Mouse (Mus musculus) embryonic facial prominence, embryonic 15.5 days (tissue): Measurements from ENCODE around the gene Narf. TPM values are rescaled to one million over a fixed set of nuclear protein-coding genes. Genes with fewer than 3 reads are reported as not detected.

ENCODE experiments used
- ATAC-seq: fragments of 200-750 bp; cut with Nextera tagmentation; 2 replicates; pipeline ENCODE4 v1.8.0; 2017; ENCODE audit warnings: low read depth, moderate TSS enrichment; ENCODE audit not compliant: insufficient number of reproducible peaks, low FRiP score, low TSS enrichment
- H3K27ac ChIP-seq: fragments of 300-500 bp; sonication (generic); replicated peaks from 2 replicates; pipeline ENCODE4 v1.5.1; 2015; ENCODE audit warnings: mild to moderate bottlenecking, inconsistent platforms
- H3K27me3 ChIP-seq: fragments of 300-500 bp; sonication (generic); 2 replicates; pipeline ENCODE4 v1.6.1; 2015; ENCODE audit warnings: inconsistent platforms
- H3K36me3 ChIP-seq: fragments of 300-500 bp; sonication (generic); 2 replicates; pipeline ENCODE4 v1.6.1; 2015; ENCODE audit warnings: mild to moderate bottlenecking, inconsistent platforms
- H3K4me1 ChIP-seq: fragments of 300-500 bp; sonication (generic); 2 replicates; pipeline ENCODE4 v1.6.1; 2015; ENCODE audit warnings: inconsistent platforms
- H3K4me2 ChIP-seq: fragments of 300-500 bp; sonication (generic); replicated peaks from 2 replicates; pipeline ENCODE4 v1.6.1; 2015; ENCODE audit warnings: mild to moderate bottlenecking, inconsistent platforms
- H3K4me3 ChIP-seq: fragments of 300-500 bp; sonication (generic); replicated peaks from 2 replicates; pipeline ENCODE4 v1.5.1; 2015; ENCODE audit warnings: mild to moderate bottlenecking, inconsistent platforms
- H3K9ac ChIP-seq: fragments of 300-500 bp; sonication (generic); 2 replicates; pipeline ENCODE4 v1.6.1; 2015; ENCODE audit warnings: inconsistent platforms
- H3K9me3 ChIP-seq: fragments of 300-500 bp; sonication (generic); replicated peaks from 2 replicates; pipeline ENCODE4 v1.6.1; 2016; ENCODE audit warnings: inconsistent platforms
- WGBS: fragments of 180-500 bp; shearing (Covaris S2); methylation state at CpG from one replicate; pipeline ENCODE4 v1.1.7; 2015; 5-methylcytosine and 5-hydroxymethylcytosine counted together
- polyA plus RNA-seq: library from polyadenylated mRNA; unstranded; fragments of >200 nt; fragmentation: Nextera tagmentation; extraction: Ambion mirVana; gene quantifications from 2 replicates; pipeline ENCODE4 v1.2.1, GENCODE M21; 2015

Gene Narf
- polyA plus RNA-seq, 1 experiment from 2014 or later: 53.8 TPM

- Histone ChIP-seq H3K4me1 (no peaks in the 10 kb centered on the region), H3K36me3 (peaks cover 68% of the 10 kb centered on the region), H3K27ac (no peak overlapping the region), H3K9me3 (no peaks in the 10 kb centered on the region), H3K9ac (no peak overlapping the region), H3K27me3 (no peaks in the 10 kb centered on the region), H3K4me2 (no peak overlapping the region), H3K4me3 (no peak overlapping the region)
- ATAC-seq: no peak
- WGBS: 95% methylated on average over 5 of the region's 5 CpGs
Observed at GRCm38 (mm10) chr11:121294771-121295170, 57.7 kb downstream of the Narf start.

GRCm38 (mm10) chr11:121298493-121298892 lies 61.4 kb downstream of the Narf start:
- Histone ChIP-seq H3K4me2 (no peak overlapping the region), H3K36me3 (peaks cover 73% of the 10 kb centered on the region), H3K4me3 (no peak overlapping the region), H3K9ac (no peak overlapping the region), H3K4me1 (no peaks in the 10 kb centered on the region), H3K27me3 (no peaks in the 10 kb centered on the region), H3K27ac (no peak overlapping the region), H3K9me3 (no peaks in the 10 kb centered on the region)
- WGBS: 84% methylated on average over 8 of the region's 8 CpGs
- ATAC-seq: no peak; the same call in 1 of the 2 replicates

- Histone ChIP-seq H3K4me1 (no peaks in the 10 kb centered on the region), H3K4me2 (no peak overlapping the region), H3K27ac (no peak overlapping the region), H3K4me3 (no peak overlapping the region), H3K27me3 (no peaks in the 10 kb centered on the region), H3K36me3 (peaks cover 84% of the 10 kb centered on the region), H3K9ac (no peak overlapping the region), H3K9me3 (no peaks in the 10 kb centered on the region)
- 93% methylated on average over 9 of the region's 9 CpGs for WGBS
- ATAC-seq: no peak
Observed at GRCm38 (mm10) chr11:121300265-121300664, 63.2 kb downstream of the Narf start.

- no peak overlapping the region for H3K9ac ChIP-seq
- no peaks in the 10 kb centered on the region for H3K4me1 ChIP-seq
- H3K27ac ChIP-seq: no peak overlapping the region
- 94% methylated on average over 6 of the region's 6 CpGs for WGBS
- H3K27me3 ChIP-seq: no peaks in the 10 kb centered on the region
- no peak overlapping the region for H3K4me2 ChIP-seq
- H3K36me3 ChIP-seq: peaks cover 84% of the 10 kb centered on the region
- ATAC-seq: no peak
- H3K4me3 ChIP-seq: no peak overlapping the region
- H3K9me3 ChIP-seq: 0 out of 2 replicates have a peak, but pooled peaks cover 4% of the 10 kb centered on the region
Observed at GRCm38 (mm10) chr11:121305371-121305770, 68.3 kb downstream of the Narf start.

Other genes starting within 250 kb of the Narf start
- gene Csnk1d, start 245.9 kb upstream of the Narf start, polyA plus RNA-seq: 123 and 125 TPM in 2 replicates
- 0.46 and 1.1 TPM in 2 replicates for gene Cd7, start 197.8 kb upstream of the Narf start, polyA plus RNA-seq
- 1.2 and 1.3 TPM in 2 replicates for gene Sectm1b, start 173.7 kb upstream of the Narf start, polyA plus RNA-seq
- 0.83 and 1.1 TPM in 2 replicates for gene Sectm1a, start 156.0 kb upstream of the Narf start, polyA plus RNA-seq
- not detected in 2 replicates for gene Tex19.2, start 118.6 kb upstream of the Narf start, polyA plus RNA-seq
- gene Tex19.1, start 91.1 kb upstream of the Narf start, polyA plus RNA-seq: 0.15 TPM in 1 of 2 replicates, not detected in the other
- 0.71 and 0.72 TPM in 2 replicates for gene Uts2r, start 77.0 kb upstream of the Narf start, polyA plus RNA-seq
- gene Hexdc, start 32.8 kb upstream of the Narf start, polyA plus RNA-seq: 10.0 and 12.2 TPM in 2 replicates
- 20.8 and 21.9 TPM in 2 replicates for gene Ogfod3, start 32.5 kb upstream of the Narf start, polyA plus RNA-seq
- 43.2 and 44.8 TPM in 2 replicates for gene Cybc1, start 7.9 kb upstream of the Narf start, polyA plus RNA-seq
- 8.0 and 8.9 TPM in 2 replicates for gene Foxk2, start 22.7 kb downstream of the Narf start, polyA plus RNA-seq
- 96.5 and 99.2 TPM in 2 replicates for gene Wdr45b, start 117.2 kb downstream of the Narf start, polyA plus RNA-seq
- gene Rab40b, start 151.0 kb downstream of the Narf start, polyA plus RNA-seq: 25.9 and 29.3 TPM in 2 replicates
- gene Fn3krp, start 184.1 kb downstream of the Narf start, polyA plus RNA-seq: 9.3 and 9.8 TPM in 2 replicates
- gene Fn3k, start 197.7 kb downstream of the Narf start, polyA plus RNA-seq: 1.7 and 2.1 TPM in 2 replicates
- gene Tbcd, start 214.7 kb downstream of the Narf start, polyA plus RNA-seq: 42.9 and 46.7 TPM in 2 replicates